Mouse (Mus musculus) C2C12 (cell line): Measurements from ENCODE around the gene Kdm2b.

Experiments
- CEBPB ChIP-seq: IDR thresholded peaks from one replicate; pipeline ENCODE4 v1.6.1; 2011; ENCODE audit warnings: low read depth, mild to moderate bottlenecking, control low read depth, moderate library complexity
- CTCF ChIP-seq: IDR thresholded peaks from one replicate; pipeline ENCODE4 v1.5.1; 2011; ENCODE audit not compliant: control insufficient read depth, insufficient read depth, insufficient read length
- MAX ChIP-seq: IDR thresholded peaks from one replicate; pipeline ENCODE4 v1.6.1; 2011; ENCODE audit warnings: mild to moderate bottlenecking, control low read depth
- MYOD1 ChIP-seq: IDR thresholded peaks from one replicate; pipeline ENCODE4 v1.6.1; 2011; ENCODE audit warnings: low read depth; ENCODE audit not compliant: control insufficient read depth, insufficient read length
- MYOG ChIP-seq: IDR thresholded peaks from one replicate; pipeline ENCODE4 v1.6.1; 2011; ENCODE audit not compliant: control insufficient read depth, insufficient read length; ENCODE audit errors: extremely low read depth
- USF1 ChIP-seq: IDR thresholded peaks from one replicate; pipeline ENCODE4 v1.6.1; 2011; ENCODE audit warnings: low read depth, mild to moderate bottlenecking, control low read depth, moderate library complexity

DNA sequence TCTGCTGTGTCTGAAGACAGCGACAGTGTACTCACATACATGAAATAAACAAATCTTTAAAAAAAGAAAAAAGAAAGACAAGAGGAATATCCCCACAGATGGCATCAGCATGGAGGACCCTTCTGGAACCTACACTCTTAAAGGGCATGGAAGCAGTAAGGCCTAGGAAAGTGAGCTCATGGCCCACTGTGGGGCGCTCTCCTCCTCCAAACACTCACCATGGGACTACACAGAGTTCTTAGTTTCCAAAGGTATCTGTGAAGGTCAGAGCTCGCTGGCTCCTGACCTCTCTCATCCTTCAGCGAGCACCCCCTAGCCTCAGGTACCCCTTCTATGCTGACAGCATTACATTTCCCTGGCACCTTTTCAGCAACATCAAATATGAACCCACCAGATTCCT lies 53.8 kb downstream of the Kdm2b start:
- TF ChIP-seq CTCF, result no peak
- TF ChIP-seq MYOD1, result no peak
- no peak for TF ChIP-seq MYOG
- TF ChIP-seq CEBPB, result no peak
- TF ChIP-seq USF1, result no peak
- no peak for TF ChIP-seq MAX
